Mouse (Mus musculus) frontal cortex, adult 2 months (tissue): ENCODE results near the gene Rnf185. TPM values are rescaled to one million over a fixed set of nuclear protein-coding genes. Genes with fewer than 3 reads are reported as not detected.

Experiments used
- DNase-seq, 2 experiments: peaks; one replicate each; pipeline ENCODE4 v3.0.0; 2022; ENCODE audit warnings: low spot score in 1 of 2; ENCODE audit errors: extremely low spot score in 1 of 2
- polyA plus RNA-seq: library from polyadenylated mRNA; depleted of rRNA; stranded (reverse); fragments of >200 nt; gene quantifications from 2 replicates; pipeline ENCODE4 v1.2.3, GENCODE M21; 2012

Rnf185 gene
- polyA plus RNA-seq, 1 experiment, result 29.5 TPM

DNA sequence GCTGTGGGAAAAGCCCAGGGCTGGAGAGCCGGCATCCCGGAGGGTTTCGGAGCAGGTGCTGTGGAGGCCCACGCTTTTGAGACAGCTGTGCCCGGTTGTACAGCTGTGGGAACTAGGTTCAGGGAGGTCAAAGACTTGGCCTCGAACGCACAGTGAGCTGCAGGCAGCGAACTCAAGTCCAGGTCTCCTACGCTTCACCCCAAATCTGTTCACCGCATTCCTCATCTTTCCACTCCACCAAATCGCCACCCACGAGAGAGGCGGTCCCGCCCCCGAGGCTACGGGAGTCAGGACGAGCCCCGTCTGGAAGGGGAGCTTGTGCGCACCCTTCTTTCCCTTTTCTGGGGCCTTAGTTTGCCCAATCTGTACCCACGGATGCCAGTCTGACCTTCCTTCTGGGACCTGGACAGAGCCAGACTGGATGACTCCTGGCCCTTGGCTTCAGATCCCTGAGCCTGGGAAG lies 431 bp downstream of the Rnf185 start:
- DNase-seq, result peak in 1 of 2 experiments; percentile 63

DNA sequence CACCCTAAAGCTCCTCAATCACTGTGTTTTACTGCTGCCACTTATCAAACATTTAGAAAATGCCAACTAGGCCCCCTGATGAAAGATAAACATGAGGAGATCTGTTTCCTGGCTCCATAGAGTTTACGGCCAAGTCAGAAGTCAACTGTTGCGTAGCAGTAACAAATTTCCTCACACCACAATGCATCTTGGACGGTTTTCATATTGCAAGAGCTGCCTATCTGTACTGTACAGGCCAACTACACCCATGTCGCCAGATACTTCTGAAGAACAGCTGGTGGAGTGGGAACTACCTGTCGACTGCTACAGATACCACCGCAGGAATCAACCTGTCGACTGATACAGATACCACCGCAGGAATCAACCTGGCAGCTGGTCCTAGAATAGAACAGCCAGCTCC lies 7.3 kb downstream of the Rnf185 start:
- no peak for DNase-seq

DNA sequence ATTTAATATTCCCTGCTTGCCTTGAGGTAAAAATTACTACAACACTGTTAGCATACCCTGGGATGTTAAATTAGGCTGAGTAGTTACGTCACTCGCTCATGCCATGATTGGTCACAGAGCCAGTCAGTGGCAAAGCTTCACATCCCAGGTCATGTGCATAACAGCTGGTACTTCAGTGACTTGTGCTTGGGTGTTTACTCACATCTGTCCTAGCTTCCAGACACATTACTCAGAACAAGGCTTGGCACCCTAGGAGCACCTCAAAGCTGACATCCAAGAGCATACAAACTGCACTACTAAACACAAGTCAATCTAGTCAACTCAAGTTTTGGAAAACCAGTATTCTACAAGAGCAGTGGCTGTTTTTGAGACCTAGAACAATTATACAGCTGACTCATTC lies 9.1 kb downstream of the Rnf185 start:
- DNase-seq, result no peak

DNA sequence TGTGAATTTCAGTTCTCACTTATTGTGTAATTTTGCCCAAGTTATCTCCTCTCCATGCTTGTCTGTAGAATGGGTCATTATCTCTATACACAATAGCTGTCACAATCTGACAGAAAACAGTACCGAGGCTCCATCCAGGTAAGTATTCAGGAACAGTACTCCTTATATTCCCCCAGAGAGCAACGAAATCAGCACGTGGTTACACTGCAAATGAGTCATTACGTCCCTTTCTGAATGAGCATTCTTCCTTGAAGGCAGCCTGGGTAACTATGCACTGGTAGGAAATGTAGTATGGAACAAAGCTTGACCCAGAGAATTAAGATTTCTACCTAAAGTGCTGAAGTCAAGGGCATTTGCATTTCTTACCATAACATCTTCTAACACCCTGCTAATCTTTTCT lies 9.5 kb downstream of the Rnf185 start:
- DNase-seq, result no peak

DNA sequence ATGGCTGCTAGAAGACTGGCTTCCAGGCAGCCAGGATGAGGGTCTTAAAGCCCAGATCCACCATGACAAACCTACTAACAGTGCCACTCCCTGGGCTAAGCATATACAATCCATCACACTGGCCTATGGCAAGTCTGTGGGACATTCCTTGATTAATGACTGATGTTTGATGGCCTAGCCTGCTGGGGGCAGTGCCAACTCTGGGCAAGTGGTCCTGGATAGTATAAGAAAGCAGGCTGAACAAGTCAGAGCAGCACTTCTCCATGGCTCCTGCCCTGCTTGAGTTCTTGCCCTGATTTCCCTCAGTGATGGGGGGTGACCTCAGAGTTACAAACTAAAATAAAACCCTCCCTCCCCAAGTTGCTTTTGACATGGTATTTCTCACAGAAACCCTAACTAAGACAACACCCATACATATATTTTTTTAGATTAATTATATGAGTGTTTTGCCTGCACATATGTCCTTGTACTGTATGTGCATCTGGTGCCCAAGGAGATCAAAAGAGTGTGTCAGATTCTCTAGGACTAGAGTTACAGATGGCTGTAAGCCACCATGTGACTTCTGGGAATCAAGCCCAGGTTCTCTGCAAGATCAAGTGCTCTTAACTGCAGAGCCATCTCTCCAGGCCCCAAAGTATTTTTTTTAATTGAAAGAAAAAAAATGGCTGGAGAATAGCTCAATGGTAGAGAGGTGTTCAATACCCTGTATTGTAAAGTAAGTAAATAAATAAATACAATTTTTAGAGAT lies 10.3 kb downstream of the Rnf185 start:
- peak in 1 of 2 experiments; percentile 31 for DNase-seq

DNA sequence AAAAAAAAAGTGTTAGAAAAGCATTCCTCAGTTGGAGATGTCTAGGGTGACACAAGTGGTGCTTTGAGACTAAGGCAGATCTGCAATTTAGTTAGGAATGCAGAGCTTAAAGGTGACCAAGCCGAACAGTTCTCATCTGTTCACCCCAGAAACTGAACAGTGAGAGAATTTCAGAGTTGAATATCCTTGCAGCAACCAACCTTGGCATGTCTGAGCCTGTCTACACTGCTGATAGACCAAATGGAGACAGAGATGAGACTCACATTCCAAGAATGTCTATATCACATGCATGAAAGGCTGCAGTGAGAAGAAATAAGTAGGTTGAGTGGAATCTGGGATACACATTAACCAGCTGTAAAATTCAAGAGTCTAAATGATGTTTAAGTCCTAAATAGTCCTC lies 14.5 kb downstream of the Rnf185 start:
- no peak for DNase-seq

DNA sequence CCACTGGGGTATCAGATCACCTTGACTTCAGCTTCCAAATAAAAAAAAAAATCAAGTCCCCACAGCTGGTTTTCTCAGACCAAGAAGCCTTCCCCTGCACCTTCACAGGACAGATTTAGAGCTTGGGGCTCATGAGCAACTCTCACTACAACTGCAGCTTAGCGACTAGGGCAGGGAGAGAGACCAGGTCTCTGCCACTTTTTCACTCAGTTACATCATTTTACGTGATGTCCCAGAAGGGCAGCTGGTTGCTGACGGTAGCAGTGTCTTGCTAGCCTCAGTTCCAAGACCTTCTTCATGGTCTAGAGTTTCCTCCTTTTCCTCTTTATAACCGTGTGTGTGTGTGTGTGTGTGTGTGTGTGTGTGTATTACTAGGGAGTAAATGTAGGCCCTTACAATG lies 18.4 kb downstream of the Rnf185 start:
- no peak for DNase-seq

DNA sequence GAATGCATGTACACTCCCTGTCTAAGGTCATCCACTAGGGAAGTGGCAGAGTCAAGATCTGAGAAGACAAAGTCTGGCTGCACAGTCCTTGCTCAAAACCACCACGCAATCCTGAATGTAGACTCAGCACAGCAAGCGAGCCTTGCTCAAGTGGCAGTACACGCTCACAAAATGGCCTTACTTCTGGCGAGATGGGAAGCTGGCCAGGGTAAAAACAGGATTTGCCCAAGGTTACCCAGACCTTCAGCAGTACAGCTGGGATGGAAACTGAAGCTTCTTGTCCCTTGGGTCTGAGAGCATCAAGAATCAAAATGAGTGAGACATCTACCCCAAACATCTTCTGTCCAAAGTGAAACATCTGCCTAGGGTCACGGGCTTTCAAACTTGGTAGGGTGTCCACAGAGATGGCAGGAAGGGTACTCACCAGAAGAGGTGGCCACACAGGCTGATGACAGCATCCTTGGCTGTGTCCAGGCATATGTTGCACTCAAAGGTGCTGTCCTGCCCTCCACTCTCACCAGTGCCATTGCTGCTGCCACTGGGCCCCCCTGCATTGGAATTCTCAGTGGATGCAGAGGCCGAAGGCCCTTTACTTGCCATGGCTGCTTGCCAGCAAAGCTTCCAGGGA lies 20.1 kb downstream of the Rnf185 start:
- DNase-seq, result no peak

DNA sequence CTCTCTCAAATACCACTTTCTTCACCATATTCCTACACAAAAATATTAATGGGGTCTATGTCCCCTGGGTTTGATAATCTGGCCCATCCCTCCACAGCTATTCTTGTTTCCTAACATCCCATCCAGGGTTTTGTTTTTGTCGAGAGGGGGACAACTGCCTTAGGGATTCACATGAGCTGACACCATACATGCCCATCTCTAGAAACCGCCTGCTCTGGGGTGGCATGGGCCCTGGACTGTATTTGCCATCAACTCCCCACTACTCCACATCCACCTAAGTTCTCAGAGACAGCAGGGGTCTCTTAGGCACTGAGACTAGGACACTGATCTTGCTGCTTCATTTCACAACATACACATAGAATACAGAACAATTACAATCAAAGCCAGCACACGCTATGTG lies 20.6 kb downstream of the Rnf185 start:
- no peak for DNase-seq

DNA sequence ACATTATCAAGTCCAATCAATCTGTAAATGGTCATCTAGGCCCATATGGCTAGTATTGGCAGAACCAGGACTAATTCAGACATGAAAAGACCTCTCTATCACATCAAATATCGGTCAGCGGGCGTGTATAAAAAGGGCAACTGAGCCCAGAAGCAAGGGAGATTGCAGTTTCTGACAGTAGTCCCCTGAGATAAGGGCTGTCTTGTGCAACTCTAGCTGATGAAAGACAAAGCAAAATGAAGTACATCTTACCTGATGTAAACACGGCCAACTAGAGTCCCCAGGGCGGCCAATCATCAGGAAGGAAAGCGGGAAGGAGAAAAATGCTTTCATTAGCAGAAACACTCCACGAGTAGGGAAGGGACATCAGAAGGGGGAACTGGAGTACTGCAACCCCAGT lies 23.5 kb downstream of the Rnf185 start:
- DNase-seq, result no peak

DNA sequence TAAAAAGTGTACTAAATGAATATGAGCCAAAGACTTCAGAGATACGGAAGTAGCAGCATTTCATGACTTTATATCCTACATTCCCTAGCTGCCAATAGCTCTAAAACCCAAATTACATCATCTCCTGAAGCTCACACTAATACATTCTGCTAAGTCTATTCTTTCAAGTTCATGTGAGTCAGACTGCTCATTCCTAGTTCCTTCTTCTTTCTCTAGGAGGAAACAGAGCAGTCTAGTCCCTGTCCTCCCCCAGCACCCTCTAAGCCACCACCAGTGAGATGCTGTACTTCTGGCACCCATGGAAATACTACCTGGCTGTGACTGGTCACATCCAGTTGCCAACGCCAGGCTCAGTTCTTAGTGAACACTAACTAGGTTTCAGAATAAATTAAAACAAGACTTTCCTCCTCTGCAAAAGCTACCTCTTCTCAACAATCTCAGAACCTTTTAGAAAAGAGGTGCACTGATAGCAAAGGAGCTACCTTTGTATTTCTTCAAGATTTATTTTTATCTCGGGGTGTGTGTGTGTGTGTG lies 24.4 kb downstream of the Rnf185 start:
- no peak for DNase-seq

DNA sequence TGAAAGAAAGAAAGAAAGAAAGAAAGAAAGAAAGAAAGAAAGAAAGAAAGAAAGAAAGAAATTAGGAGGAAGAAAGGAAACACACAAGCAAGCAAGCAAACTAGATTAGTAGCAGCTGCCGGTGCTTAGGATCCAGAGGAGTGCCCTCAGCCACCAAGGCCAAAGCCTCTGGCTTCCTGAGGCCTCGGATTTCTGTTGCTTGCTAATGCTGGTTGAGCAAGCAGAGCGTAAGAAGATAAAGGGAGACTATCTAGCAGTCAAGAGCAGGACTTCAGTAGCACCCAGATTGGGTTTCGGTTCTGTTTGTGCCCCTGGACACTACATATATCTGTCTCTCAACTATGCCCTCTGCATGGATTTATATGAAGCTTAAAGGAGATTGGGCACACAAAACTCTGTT lies 29.9 kb downstream of the Rnf185 start:
- DNase-seq, result no peak

DNA sequence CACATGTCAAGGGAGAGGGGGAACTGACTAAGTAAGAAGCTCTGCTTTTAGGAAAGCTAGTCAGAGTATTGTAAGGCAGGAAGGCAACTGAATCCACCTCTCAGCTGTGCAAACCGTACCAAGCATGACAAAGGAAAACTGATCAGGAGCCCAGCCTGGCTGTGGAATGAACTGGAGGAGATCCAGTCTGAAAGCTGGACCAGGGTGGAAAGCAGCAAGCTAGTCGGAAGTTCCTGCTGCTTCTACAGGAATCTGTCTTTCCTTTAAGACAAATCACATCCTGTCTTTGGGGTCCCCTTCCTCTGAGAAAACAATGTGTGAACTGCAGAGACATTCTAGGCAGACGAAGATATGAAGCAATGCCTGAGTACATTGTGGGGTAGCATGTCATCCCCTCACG lies 33.4 kb downstream of the Rnf185 start:
- no peak for DNase-seq

DNA sequence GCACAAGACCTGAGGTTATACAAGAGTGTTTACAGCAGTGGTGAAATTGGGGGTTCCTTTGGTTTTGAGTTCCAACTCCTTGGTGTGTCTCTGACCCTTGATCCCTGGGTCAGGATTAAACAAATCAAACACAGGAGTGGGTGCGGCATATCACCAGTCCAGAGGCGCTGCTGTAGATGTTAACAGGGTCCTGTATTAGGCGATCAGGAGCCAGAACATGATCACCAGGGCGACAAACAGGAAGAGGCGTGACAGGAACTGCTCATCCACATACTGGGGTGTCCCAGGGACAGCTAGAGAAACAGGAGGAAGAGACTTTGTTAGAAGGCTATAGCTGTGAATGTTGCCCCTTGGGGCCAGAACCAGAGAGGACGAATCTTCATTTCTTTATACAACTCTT lies 34.4 kb downstream of the Rnf185 start:
- no peak for DNase-seq

DNA sequence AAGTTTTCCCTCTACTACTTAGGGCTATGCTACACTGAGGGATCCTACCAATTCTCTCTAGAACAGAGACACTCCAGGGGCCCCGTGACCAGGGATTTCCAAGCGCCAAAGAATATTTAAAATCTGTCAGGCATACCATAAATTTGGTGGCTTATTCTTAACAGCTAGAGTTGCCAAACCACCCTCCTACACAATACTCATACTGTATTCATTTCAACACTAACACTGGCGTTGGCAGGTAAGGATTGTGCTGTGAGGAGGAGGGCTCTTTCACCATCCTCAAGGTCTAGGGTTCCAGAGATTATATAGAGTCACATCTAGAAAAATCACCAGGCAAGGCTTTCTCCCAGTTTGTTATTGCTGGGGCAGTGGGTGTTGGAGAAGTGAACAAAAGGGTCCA lies 35.8 kb downstream of the Rnf185 start:
- peak in 1 of 2 experiments; percentile 20 for DNase-seq

DNA sequence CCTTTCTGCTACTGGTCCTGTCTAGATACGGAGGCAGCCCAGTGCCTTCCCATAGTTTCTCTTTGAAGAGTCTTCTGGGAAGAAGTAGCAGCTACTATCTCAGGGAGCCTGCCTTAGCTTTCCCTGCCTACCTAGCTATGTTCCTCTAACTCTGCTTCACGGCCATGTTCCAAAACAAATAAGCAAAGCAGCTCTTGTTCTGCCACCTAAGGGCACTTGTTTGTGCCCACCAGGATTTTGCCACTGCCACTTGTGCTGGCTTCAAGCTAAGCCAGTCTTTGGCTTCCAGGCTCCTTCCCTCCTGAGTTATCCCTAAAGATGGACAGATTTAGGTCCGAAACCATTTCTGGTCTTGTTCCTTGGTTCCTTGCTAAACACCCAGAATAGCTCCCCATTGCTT lies 40.1 kb downstream of the Rnf185 start:
- DNase-seq, result no peak

DNA sequence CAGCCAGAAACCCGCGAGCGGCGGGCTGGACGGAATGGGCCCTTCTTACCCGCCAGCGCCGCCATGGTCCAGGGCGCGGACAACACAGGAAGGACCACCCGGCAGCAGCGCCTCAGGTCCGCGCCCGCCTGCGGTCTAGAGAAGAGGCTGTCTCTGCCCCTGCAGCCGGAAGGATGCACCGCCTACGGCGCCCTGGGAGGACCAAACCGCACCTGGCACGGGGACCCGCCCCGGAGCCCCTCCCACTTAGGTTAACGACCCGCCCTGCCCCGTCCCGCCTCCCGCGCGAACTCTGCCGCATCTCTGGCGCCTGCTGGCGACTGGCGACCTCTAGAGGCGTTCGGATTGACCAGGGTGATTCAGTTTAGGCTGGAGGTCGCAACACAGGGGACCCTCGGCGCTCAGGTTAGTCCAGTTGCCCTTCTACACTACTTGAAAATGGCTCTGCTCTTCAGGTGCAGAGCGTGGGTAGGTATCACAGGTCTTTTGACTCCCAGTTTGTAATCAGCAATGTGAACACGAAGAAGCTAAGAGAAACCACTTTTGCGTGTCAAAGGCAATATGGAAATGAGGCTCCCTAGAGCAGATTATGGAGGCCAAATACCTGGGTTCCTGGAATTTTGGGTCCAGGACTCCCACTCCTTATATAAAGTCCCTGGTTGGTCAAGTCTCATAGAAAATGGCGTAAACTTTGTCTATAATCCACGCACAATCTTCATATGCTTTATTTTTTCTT lies 43.0 kb downstream of the Rnf185 start, which contains the start of gene Limk2:
Limk2 (minus strand) TSS at position 193 of the 736 bp plus-strand sequence.
- peak; percentile 46 to 88 for DNase-seq

DNA sequence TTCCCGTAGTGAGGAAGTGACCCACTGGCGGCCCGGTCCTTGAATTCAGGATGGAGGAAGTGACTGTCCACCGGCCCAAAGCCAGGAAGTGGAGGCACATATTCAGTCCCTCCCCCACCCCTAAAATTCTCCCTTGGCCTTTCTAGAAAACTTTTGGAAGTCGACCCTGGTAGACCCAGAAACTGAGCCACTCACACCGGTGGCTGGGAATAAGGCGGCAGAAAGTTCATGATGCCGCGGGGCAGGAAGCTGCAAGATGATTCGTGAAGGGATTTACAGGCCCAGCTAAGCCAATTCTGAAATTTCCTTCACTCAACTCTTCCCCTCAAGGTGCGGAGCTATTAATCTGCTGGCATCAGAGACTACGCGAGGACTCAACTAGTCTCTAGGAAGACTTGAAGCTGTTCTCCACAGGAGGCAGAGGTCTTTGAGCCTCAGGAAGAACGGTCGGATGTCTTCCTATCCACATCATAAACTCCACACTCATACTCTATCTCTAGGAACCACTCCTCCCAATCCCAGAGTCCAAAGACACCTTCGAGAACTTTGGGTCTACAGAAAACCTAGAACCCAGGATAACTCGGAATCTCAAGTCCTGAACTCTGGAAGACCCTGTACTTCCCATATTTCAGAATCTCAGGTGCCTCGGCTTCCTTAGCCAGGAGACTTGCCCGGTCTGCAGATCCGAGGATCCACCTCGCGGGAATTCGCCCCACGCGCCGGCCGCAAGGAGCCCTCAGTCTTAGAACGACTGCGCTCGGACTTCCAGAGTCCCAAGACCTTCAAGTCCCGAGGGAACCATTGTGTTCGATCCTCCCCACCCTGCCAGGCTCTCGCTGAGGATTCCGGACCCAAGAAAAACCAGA lies 43.8 kb downstream of the Rnf185 start:
- DNase-seq, result no peak

DNA sequence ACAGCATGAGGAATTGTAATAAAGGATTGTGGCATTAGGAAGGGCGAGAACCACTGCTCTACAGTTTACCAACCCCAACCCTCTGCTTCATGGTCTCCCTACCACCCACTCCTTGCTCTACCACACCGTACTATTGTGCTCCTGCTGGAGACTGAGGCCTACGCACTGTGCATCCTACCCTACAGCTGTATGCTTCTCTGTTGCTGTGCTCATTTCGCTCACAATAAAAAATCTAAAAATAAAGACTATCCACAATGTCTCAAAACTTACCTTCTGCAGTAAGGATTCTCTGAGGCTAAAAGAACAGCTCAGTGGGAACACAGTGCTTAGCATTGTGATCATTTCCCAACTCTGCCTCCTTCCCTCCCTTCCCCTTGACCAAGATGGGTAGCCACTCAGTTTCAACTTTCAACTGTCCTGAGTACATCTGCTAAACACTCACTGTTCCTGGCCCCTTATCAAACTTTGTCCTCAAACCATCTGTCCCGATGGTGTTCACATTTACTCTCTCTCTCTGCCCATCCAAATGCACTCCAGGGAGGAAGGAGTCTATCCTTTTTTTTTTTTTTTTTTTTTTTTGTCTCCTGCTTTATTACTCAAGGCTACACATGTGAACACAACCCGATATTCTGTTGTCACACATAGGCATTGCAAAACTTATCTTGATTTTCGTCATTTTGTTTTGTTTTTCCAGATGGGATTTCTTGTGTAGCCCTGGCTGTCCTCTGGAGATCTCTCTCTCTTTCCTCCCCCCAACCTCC lies 47.7 kb downstream of the Rnf185 start:
- no peak for DNase-seq

DNA sequence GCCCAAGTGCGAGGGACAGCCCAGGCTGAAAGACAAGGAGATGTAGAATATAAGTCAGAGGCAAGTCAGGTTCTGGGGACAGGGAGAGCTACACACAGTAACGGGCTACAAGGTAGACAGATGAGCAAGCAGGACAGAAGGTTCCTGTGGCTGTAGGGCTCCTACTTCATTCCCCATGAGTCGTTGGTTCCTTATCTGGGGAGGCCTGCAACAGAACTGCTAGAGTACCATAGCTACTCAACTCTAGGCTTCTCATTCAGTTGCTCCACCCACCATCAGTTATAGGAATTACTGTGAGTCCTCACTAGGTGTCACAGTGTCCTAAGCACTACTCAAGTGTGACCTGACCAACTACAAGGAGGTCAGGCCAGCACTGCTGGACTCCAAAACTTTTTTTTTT lies 49.1 kb downstream of the Rnf185 start:
- no peak for DNase-seq
